Mouse (Mus musculus) c-Kit-positive CD71-negative TER-119-negative erythroid progenitor cells, embryonic 14.5 days (primary cell): ENCODE results near the gene Eno2.

Experiments
- DNase-seq: peaks from one replicate; pipeline ENCODE4 v3.0.0-alpha.2; 2013; ENCODE audit warnings: low read depth

Gene Eno2

GRCm38 (mm10) chr6:124739231-124739796, 30.2 kb downstream of the Eno2 start:
- DNase-seq: no peak

GRCm38 (mm10) chr6:124738511-124739023, 30.9 kb downstream of the Eno2 start, which contains the start of gene Ptpn6:
Gene Ptpn6, minus strand, starts transcription at chr6:124738714.
- no peak for DNase-seq

GRCm38 (mm10) chr6:124737040-124737439, 32.4 kb downstream of the Eno2 start:
- no peak for DNase-seq

- DNase-seq: no peak
These were observed 35.1 kb downstream of the Eno2 start for GRCm38 (mm10) chr6:124734417-124734816.

GRCm38 (mm10) chr6:124732476-124733370, 36.8 kb downstream of the Eno2 start:
- DNase-seq: no peak

- DNase-seq: no peak
These were observed 38.4 kb downstream of the Eno2 start for GRCm38 (mm10) chr6:124731038-124731437.

GRCm38 (mm10) chr6:124729850-124730705, 39.4 kb downstream of the Eno2 start:
- DNase-seq: peak; percentile 69

GRCm38 (mm10) chr6:124728621-124729020, 40.9 kb downstream of the Eno2 start:
- DNase-seq: no peak

- DNase-seq: no peak
These were observed 45.0 kb downstream of the Eno2 start for GRCm38 (mm10) chr6:124724472-124724871.

GRCm38 (mm10) chr6:124723541-124723940, 45.9 kb downstream of the Eno2 start:
- no peak for DNase-seq

- DNase-seq: no peak
These were observed 46.5 kb downstream of the Eno2 start for GRCm38 (mm10) chr6:124722876-124723473.

- no peak for DNase-seq
These were observed 48.6 kb downstream of the Eno2 start for GRCm38 (mm10) chr6:124720904-124721303.

- no peak for DNase-seq
These were observed 50.0 kb downstream of the Eno2 start for GRCm38 (mm10) chr6:124719354-124719978.

GRCm38 (mm10) chr6:124718703-124719102, 50.8 kb downstream of the Eno2 start:
- DNase-seq: no peak

- no peak for DNase-seq
These were observed 51.5 kb downstream of the Eno2 start for GRCm38 (mm10) chr6:124717968-124718367.

GRCm38 (mm10) chr6:124716864-124717490, 52.5 kb downstream of the Eno2 start:
- DNase-seq: peak; percentile 52

GRCm38 (mm10) chr6:124712918-124713317, 56.6 kb downstream of the Eno2 start:
- DNase-seq: no peak

- peak; percentile 95 for DNase-seq
These were observed 57.4 kb downstream of the Eno2 start, which contains the start of the genes Emg1 and Phb2 for GRCm38 (mm10) chr6:124711824-124712782. Gene Emg1, minus strand, starts transcription at chr6:124712178. Gene Phb2, plus strand, starts transcription at chr6:124712336.
